Mouse (Mus musculus) lung, adult 2 months (tissue): Measurements from ENCODE around the gene Mical3.

ENCODE experiments used
- CTCF ChIP-seq: fragments of 200-500 bp; IDR thresholded peaks from 2 replicates; pipeline ENCODE4 v1.5.1; 2011; ENCODE audit warnings: mild to moderate bottlenecking, low read length, control low read depth; ENCODE audit not compliant: insufficient read depth
- POLR2A ChIP-seq: fragments of 200-500 bp; IDR thresholded peaks from 2 replicates; pipeline ENCODE4 v1.6.1; 2011; ENCODE audit warnings: low read depth, mild to moderate bottlenecking, control low read depth, low read length, borderline replicate concordance; ENCODE audit errors: extremely low read depth

DNA sequence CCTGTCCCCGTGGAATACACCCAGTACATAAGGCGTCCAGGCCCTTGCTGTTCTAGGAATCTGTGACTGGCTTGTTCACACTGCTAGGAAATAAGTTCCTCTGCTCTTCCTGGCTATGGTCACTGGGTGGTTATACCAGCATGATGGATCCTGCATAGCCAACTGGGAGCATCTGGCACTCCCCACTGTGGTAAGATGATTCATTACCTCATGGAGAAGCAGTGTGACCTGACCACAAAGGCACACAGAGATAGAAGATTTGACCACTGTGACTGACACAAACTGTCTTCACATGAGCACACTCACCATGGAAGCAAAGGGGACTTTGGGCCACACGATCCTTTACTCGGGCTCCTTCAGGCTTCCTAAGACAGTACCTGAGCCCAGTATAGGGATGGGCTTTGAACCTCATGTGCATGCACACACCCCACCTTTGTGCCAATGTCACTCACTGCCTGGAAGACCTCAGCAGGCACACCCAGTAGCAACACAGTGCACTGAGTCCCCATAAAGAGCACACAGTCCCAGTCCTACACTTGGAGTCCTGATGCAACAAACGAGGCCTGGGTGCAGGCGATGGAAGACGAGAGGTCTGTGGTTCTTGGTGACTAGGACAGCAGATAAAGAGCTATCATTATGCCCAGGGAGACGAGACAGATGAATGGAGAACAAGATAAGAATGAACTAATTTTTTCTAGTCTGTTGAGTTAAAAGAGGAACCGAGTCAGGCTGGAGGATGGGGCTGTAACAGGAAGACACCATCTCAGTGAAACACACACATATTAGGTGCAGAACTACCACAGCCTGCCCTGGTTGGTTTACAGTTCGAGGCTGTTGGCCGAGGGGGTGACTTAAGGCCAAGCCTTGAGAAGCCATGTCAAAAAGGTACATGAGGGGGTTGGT is 174.3 kb downstream of the Mical3 start:
- TF ChIP-seq CTCF (no peak), POLR2A (no peak)
